Mouse (Mus musculus): ENCODE data around the gene Gm49368. TPM values are rescaled to one million over a fixed set of nuclear protein-coding genes. Genes with fewer than 3 reads are reported as not detected.

Gm49368 gene
- polyA plus RNA-seq, 1 experiment = not detected

- no peak overlapping the region for H3K27ac ChIP-seq (ENCODE audit: insufficient read depth, low read depth, low read length)
- WGBS = 62% methylated on average over 2 of the region's 2 CpGs
- H3K36me3 ChIP-seq (ENCODE audit: control insufficient read depth, insufficient read depth, low read length) = no peaks in the 10 kb centered on the region
Observed at GRCm38 (mm10) chr7:128110314-128110713, 47.8 kb downstream of the Gm49368 start.

DNA sequence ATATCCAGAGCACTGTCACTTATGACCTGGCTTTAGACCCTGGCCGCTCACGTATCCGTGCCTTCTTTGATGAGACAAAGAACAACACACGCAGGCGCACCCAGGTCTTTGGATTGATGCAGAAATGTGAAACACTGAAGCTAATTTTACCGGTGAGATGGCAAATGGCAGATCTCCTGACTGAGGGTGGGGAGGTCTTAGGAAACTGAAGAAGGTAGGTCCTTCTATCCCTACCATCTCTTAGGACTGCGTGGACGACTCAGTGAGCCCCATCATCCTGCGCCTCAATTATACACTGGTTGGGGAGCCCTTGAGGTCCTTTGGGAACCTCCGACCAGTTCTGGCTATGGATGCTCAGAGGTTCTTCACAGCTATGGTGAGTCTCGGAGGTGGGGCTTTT is 49.6 kb downstream of the Gm49368 start:
- WGBS = 90% methylated on average over 11 of the region's 11 CpGs
- H3K4me1 ChIP-seq (ENCODE audit: control insufficient read depth, insufficient read depth, low read length) = no peaks in the 10 kb centered on the region
- H3K4me3 ChIP-seq (ENCODE audit: insufficient read depth, low read depth, low read length) = no peak overlapping the region
- no peaks in the 10 kb centered on the region for H3K27me3 ChIP-seq (replicated peaks; ENCODE audit: control insufficient read depth, insufficient read depth, low read length)
- no peak overlapping the region for H3K27ac ChIP-seq (ENCODE audit: insufficient read depth, low read depth, low read length)
- DNase-seq = no peak
- TF ChIP-seq CTCF (conservative IDR thresholded peaks at IDR 0.05; ENCODE audit: insufficient read depth, insufficient read length, low read depth, low read length) (no peak), POLR2A (IDR thresholded peaks at IDR 0.05; ENCODE audit: low read depth, low read length) (no peak)
- no peaks in the 10 kb centered on the region for H3K36me3 ChIP-seq (ENCODE audit: control insufficient read depth, insufficient read depth, low read length)

More at GRCm38 (mm10) chr7:128110314-128110713, 47.8 kb downstream of the Gm49368 start:
- no peak for DNase-seq
- H3K4me1 ChIP-seq (ENCODE audit: control insufficient read depth, insufficient read depth, low read length) = no peaks in the 10 kb centered on the region
- no peaks in the 10 kb centered on the region for H3K27me3 ChIP-seq (replicated peaks; ENCODE audit: control insufficient read depth, insufficient read depth, low read length)
- no peak overlapping the region for H3K4me3 ChIP-seq (ENCODE audit: insufficient read depth, low read depth, low read length)
- TF ChIP-seq CTCF (conservative IDR thresholded peaks at IDR 0.05; ENCODE audit: insufficient read depth, insufficient read length, low read depth, low read length) (no peak), POLR2A (IDR thresholded peaks at IDR 0.05; ENCODE audit: low read depth, low read length) (no peak)

DNA sequence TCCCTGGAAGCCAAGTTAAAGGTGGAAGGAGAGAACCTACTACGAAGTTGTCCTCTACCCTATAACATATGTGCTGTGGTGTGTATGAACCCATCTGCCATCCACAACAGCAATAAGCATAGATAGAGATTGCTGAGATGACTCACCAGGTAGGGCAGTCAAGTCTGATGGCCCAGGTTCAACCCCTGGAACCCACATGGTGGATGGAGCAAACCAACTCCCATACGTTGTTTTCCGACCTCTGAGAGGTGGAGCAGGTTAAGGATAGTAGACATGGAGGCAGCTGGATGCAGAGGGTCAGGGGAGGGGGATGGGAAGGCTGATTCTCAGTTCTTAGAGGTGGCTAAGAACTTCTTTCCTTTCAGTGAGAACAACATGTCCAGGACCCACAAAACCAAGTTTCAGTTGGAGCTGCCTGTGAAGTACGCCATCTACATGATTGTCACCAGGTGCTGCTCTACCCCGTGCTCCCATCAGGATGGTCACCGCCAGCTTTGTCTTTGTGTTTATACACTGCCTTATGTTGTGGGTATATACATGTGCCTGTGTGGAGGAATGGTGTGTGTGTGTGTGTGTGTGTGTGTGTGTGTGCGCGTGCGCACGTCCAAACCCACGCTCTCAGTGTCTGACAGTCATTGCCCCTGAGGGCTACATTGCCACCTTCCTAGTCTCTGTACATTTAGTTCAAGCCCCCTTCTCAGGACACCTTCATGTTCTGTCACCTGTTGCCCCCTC is 52.1 kb downstream of the Gm49368 start:
- DNase-seq = no peak
- WGBS = 95% methylated on average over 11 of the region's 11 CpGs
- no peaks in the 10 kb centered on the region for H3K36me3 ChIP-seq (ENCODE audit: control insufficient read depth, insufficient read depth, low read length)
- H3K4me1 ChIP-seq (ENCODE audit: control insufficient read depth, insufficient read depth, low read length) = no peaks in the 10 kb centered on the region
- TF ChIP-seq POLR2A (IDR thresholded peaks at IDR 0.05; ENCODE audit: low read depth, low read length) (no peak), CTCF (conservative IDR thresholded peaks at IDR 0.05; ENCODE audit: insufficient read depth, insufficient read length, low read depth, low read length) (no peak)
- no peaks in the 10 kb centered on the region for H3K27me3 ChIP-seq (replicated peaks; ENCODE audit: control insufficient read depth, insufficient read depth, low read length)
- H3K27ac ChIP-seq (ENCODE audit: insufficient read depth, low read depth, low read length) = no peak overlapping the region
- H3K4me3 ChIP-seq (ENCODE audit: insufficient read depth, low read depth, low read length) = no peak overlapping the region

DNA sequence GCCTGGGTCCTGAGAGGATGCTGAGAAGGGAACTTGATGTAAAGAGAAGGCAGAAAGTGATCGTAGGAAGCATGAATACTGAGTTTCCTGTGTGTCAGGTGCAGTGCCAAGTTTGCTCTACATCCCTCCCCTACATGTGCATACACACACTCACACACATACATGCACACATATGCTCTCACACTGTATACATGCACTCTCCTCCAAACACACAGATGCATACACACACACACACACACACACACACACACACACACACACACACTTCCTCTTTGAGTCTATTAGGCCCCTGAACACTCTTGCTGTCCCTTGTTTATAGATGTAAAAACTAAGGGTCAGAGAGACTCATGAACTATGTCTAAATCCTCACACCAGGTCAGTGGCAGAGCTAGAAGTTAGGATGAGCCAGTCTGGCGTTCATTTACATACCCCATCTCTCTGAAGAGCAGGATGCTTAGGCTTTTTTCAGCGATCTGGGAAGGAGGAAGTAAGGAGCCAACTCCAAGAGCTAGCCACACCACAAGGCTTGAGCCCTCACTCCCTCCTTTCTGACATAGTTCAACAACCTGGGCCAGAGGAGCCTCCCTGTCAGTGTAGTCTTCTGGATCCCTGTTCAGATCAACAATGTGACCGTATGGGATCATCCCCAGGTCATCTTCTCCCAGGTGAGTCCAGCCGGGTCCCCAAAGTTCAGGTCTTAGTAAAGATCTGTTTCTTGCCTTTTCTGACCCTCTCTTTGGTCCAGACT is 52.9 kb downstream of the Gm49368 start:
- Histone ChIP-seq H3K4me1 (ENCODE audit: control insufficient read depth, insufficient read depth, low read length) (no peaks in the 10 kb centered on the region), H3K36me3 (ENCODE audit: control insufficient read depth, insufficient read depth, low read length) (no peaks in the 10 kb centered on the region), H3K4me3 (ENCODE audit: insufficient read depth, low read depth, low read length) (no peak overlapping the region), H3K27ac (ENCODE audit: insufficient read depth, low read depth, low read length) (no peak overlapping the region), H3K27me3 (replicated peaks; ENCODE audit: control insufficient read depth, insufficient read depth, low read length) (no peaks in the 10 kb centered on the region)
- no peak for DNase-seq
- TF ChIP-seq POLR2A (IDR thresholded peaks at IDR 0.05; ENCODE audit: low read depth, low read length) (no peak), CTCF (conservative IDR thresholded peaks at IDR 0.05; ENCODE audit: insufficient read depth, insufficient read length, low read depth, low read length) (no peak)
- WGBS = 75% methylated on average over 5 of the region's 5 CpGs

- no peak overlapping the region for H3K27ac ChIP-seq (ENCODE audit: insufficient read depth, low read depth, low read length)
- no peaks in the 10 kb centered on the region for H3K27me3 ChIP-seq (replicated peaks; ENCODE audit: control insufficient read depth, insufficient read depth, low read length)
- no peaks in the 10 kb centered on the region for H3K36me3 ChIP-seq (ENCODE audit: control insufficient read depth, insufficient read depth, low read length)
- H3K4me3 ChIP-seq (ENCODE audit: insufficient read depth, low read depth, low read length) = no peak overlapping the region
- DNase-seq = no peak
- no peaks in the 10 kb centered on the region for H3K4me1 ChIP-seq (ENCODE audit: control insufficient read depth, insufficient read depth, low read length)
- 87% methylated on average over 5 of the region's 5 CpGs for WGBS
- TF ChIP-seq POLR2A (IDR thresholded peaks at IDR 0.05; ENCODE audit: low read depth, low read length) = no peak
- no peak for TF ChIP-seq CTCF (conservative IDR thresholded peaks at IDR 0.05; ENCODE audit: insufficient read depth, insufficient read length, low read depth, low read length)
Observed at GRCm38 (mm10) chr7:128116396-128116795, 53.9 kb downstream of the Gm49368 start.

DNA sequence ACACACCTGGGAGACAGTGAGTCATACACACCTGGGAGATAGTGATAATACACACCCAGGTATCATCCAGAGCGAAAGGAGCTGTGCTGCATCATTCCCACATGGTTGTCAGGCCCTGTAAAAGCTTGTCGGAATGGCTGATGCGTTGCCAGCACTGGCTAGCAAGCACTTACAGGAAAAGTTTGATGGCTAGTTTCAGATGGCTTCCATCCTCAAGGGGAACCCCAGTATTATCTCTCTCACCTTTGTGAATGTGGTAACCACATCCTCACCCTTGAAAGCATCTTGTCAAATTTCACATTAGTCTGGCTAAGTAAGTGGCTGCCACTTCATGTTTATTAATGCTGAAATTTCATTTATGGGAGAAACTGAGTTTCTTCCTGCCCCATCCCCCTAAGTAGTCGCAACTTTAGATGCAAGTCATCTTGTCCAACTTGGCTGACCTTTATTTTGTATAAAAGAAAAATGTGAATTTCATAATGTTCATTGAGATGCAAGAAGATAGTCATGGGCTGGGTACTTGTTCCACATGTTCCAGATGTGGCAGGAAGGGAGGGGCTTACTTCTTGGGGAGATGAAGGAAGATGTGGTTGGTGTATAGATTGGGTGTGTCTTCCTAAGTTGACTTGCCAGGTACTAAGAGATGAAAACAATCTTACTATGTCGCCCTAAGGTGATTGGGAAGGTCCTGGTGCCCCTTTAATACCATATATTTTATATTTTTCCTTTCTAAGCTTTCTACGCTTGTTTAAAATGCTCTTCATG is 57.4 kb downstream of the Gm49368 start:
- Histone ChIP-seq H3K27ac (ENCODE audit: insufficient read depth, low read depth, low read length) (no peak overlapping the region), H3K4me1 (ENCODE audit: control insufficient read depth, insufficient read depth, low read length) (no peaks in the 10 kb centered on the region), H3K36me3 (ENCODE audit: control insufficient read depth, insufficient read depth, low read length) (no peaks in the 10 kb centered on the region), H3K27me3 (replicated peaks; ENCODE audit: control insufficient read depth, insufficient read depth, low read length) (no peaks in the 10 kb centered on the region), H3K4me3 (ENCODE audit: insufficient read depth, low read depth, low read length) (no peak overlapping the region)
- DNase-seq = no peak
- TF ChIP-seq POLR2A (IDR thresholded peaks at IDR 0.05; ENCODE audit: low read depth, low read length) (no peak), CTCF (conservative IDR thresholded peaks at IDR 0.05; ENCODE audit: insufficient read depth, insufficient read length, low read depth, low read length) (no peak)
- 87% methylated on average over 6 of the region's 6 CpGs for WGBS

All from kidney, adult 2 months (tissue).